Mouse (Mus musculus) kidney, adult 18-20 months (tissue): ENCODE results near the gene Vwa7.

ENCODE experiments used
- DNase-seq: peaks from one replicate; pipeline ENCODE4 v3.0.0; 2021

Gene Vwa7

DNA sequence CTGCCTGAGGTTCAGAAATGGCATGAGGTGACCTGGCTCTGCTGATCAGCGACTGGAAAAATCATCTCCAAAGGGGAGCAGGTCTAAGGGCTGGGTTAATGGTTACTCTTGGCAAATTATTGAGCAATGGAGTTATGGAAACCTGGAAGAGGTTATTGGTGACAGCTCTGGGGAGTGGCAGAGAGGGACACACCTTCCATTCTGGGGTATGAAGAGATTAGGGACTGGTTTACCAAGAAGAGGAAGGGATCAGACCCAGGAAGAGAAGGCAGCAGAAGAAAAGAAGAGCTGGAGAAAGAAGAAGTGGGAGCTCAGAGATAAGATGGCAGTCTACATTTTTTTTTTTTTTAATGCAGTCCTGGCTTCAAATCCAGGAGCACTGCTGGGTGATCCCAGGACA is 31.3 kb downstream of the Vwa7 start:
- DNase-seq, result peak; percentile 55

DNA sequence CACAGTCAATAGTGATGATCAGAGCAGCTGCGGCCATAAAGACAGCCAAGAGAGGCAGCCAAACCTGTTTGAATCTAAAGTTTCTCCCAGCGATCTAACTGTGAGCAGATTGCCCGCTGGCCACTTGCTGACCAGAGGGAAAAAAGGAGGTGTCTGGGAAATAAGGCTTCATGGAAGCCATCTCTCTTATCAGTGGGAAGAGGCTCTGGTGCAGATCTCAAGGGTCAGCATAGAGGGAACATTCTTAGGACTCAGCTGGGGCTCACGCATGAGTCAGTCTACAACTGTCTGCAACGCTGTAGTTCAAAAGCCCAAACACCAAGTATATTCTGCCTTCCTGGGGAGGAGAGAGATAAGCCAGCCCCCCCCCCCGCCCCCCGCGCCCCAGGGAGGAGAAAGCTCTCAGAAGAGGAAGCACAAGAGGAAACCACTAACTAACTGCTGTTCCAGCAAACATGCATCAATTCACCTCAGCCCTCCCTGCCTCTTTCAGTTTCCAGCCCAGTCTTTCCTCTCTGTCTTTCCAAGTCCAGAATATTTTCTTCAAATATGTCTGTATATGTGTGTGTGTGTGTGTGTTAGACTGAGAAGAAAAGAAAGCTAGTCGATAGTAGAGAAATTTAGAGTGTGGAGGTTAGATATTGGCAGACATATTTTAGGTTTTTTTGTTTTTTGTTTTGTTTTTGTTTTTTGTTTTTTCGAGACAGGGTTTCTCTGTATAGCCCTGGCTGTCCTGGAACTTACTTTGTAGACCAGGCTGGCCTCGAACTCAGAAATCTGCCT is 32.0 kb downstream of the Vwa7 start:
- DNase-seq, result peak; percentile 43

DNA sequence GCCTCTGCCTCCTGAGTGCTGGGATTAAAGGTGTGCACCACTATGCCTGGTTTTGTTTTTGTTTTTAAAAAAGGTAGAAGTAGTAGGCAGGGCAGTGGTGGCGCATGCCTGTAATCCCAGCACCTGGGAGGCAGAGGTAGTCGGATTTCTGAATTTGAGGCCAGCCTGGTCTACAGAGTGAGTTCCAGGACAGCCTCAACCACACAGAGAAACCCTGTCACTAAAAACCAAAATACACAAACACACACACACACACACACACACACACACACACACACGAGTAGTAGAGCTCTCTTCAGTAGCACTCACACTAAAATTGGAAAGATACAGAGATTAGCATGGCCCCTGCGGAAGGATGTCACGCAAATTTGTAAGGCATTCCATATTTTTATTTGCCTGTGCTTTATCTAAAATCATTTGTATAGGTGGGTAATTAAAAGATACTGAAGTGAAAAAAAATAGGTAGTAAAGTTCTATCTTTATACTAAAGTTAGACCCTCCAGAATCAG is 32.6 kb downstream of the Vwa7 start:
- no peak for DNase-seq

DNA sequence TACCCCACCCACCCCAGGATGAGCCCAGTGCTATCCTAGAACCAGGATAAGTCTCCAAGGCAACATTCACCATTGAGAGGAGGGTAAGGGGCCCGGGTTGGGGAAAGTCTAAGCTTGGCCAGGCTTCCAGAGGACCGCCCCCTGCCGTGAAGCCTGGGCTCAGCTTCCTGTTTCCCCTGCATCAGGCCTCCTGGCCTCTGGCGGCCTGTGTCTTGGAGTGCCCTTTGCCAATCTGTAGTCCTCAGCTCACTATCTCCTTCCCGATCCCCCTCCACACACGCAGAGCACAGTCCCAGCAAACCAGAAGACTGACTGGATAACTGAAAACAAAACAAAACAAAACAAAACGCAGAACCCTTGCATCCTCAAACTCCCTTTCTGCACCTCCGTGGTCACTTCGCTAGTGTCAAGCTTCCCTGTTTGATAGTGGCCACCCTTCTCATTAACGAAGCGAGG is 33.2 kb downstream of the Vwa7 start, which contains the start of gene Clic1:
TSS of gene Clic1 (plus strand) at position 406 of the 456 bp plus-strand sequence.
- DNase-seq, result peak; percentile 43

DNA sequence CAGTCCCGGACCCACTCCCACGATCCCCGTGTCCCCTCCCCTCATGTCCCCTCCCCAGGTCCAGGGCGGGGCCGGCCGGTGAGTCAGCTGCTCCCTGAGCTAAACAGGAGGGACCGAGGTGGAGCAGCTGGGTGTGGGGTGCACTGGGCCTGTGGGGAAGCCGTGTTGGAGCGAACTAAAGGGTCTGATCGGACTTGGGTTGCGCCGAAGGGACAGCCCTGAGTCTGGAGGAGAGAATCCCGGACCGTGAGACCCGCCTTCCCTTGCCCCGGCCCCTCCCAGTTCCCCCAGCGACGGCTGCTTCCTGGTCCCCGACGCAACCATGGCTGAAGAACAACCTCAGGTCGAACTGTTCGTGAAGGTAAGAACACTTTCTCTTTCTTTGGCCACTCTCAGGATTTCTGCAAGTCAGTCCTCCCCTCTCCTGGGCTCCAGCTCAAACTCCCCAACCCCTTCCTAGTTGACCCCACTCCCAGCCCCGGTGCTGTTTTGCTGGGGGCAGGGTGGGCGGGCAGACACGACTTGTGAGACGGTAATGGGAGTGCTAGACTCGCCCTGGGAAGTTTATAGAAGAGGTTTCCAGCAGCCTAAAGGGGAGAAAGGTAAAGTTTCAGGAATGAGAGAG is 33.9 kb downstream of the Vwa7 start:
- DNase-seq, result peak; percentile 81

DNA sequence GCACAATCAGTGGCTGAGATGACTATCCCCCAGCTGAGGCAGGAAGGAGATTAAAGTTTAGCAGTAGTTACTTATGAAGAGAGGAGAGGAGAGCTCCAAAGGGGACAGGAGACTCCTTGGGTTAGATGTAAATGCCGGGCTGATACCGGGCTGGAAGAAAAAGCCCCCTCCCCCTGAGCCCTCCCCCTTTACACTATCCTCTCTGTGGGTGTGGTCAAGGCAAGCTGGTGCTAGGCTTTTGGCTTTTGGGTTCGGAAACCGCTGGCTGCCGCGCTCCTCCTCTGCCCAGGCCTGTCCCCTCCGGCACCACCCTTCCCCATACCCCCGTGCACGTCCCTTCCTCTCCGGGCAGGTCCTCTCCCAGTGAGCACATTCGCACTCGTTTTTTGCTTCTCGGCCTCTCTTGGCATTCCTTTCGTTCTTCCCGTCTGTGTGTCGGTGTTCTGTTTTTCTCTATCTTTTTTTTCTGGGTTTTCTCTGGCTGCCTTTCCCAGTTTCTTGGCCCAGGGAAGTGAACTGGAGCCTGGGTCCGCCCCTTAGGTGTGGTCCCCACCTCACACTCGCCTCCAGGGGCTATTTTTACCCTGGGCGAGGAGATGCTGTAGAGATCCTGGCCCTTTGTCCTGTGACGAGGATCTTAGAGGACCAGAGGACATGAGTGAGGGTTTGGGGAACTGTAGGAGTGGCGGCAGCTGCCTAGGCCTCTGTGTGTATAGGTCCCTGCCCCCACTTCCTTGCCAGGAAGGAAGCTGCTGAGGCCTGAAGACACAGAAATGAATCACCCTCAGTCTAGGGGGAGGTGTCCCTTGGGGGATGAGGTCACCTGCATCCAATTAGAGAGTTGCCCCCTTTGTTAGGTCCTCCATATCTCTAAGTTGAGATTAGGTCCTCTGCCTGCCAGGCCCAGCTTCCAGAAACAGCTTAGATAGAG is 35.0 kb downstream of the Vwa7 start:
- DNase-seq, result peak; percentile 69

DNA sequence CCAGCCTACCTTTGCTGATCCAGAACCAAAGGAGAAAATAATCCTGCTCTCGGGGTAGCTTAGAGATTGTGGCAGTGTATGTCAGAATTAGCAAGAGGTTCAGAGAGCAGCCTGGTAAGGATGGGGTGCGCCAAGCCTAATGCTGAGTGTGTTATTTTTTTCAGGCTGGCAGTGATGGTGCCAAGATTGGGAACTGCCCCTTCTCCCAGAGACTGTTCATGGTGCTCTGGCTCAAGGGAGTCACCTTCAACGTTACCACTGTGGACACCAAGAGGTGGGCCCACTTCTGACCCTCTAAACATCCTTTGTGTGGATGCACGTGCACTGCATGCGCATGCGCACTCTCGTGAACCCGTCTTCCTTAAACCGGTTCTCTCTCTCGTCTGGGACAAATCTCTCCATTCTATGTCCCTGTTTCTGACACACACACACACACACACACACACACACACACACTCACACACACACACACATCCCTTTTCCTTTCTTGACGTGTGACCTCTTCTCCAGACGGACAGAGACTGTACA is 36.0 kb downstream of the Vwa7 start:
- DNase-seq, result no peak

DNA sequence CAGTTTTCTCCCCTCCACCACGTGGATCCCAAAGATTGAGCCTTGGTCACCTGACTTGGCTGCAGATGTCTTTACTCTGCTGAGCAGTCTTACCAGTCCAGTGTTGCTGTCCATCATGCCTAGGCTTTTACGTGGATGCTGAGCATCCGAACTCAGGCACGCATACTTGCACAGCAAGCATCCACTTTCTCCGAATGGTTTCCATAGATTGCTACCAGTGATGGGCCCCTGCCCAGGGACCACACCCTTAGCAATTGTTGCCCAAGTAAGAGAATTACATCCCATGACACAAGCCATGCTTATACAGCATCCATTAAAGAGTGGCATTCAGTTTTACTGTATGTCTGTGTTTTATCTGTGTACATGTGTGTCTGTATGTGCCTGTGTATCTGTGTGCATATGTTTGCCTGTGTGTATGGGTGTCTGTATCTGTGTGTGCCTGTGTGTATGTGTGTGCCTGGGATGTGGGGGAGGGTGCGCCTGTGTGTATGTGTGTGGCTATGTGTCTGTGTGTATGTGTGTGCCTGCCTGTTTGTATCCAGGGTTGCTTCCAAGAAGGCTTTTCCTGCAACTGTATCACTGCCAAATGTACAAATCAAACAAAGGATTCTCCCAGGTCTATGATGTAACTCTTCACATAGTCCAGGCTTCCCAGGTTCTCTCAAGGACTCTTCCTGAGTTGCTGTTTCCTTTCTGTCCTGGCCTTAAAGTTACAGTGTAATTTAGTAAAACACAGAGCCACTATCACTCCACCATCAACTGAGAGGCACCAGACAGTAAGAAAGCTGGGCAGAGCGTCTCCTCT is 39.5 kb downstream of the Vwa7 start:
- no peak for DNase-seq

DNA sequence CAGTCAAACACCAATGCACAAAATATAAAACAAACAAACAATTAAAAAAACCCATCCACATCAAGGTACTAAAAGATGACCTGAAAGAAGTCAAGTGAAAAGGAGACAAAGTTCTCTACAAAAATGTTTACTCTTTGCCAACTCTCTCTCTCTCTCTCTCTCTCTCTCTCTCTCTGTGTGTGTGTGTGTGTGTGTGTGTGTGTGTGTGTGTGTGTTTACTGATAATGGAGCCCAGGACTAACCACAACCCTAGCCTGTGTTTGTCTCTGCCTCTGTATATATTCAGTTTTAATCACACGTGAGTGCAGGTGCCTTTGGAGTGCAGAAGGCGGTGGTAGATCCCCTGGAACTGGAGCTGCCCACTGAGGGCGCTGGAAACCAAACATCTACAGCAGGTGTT is 40.7 kb downstream of the Vwa7 start:
- DNase-seq, result no peak

DNA sequence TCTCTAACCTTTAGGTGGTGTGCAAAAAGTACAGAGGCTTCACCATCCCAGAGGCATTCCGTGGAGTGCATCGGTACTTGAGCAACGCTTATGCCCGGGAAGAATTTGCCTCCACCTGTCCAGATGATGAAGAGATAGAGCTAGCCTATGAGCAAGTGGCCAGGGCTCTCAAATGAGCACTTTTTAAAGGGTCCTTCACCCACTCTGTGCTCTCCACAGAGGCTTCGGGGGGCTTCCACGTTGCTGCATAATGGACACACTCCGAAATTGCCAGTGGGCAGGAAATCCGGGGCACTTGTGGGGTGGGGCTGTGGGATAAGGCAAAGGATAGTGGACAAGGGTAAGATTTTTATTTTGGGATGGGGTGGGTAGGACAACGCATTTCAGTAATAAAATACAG is 41.9 kb downstream of the Vwa7 start:
- DNase-seq, result no peak

DNA sequence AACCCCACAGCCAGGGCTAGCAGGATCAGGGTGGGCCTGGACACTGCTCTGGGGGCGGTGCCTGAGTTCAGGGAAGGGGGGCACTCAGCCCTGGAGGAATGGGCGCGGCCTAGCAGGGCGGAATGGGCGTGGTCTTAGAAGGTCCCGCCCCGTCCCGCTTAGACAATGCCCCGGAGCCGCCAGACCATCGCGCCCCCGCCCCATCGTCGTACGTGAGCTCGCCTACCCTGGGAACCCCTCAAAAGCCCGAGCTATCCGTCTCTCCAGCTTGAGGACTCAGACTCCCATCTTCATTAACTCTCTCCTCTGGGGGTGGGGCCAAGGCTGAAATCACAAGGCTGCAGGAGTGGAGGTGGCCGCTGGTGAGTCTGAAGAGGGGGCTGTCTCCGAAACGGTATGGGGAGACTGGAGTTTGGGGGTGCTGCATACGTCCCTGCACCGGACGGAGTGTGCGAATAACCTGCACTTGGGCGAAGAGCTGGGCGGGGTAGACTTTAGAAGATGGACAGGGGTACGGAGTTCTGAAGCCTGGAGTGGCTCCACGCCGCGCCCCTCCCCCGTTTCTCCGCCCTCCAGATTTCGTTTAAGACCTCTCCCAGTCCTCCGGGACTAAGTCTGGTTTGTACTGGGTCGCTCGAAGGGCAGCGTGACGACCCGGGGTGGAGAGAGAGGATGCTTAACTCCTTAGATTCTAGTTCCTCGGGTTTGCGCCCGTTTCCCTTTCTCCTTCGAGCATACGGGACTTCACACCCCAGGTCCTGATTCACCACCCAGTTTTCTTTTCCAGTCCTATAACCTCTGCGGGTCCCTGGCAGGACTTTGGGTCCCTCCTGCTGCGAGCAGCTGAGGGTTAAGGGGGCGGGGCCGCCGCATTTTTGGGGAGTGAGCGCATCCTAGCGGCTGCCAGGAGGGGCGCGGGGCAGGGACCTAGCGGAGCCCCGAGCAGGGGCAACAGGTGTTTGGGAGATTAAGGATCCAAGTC is 42.8 kb downstream of the Vwa7 start, which contains the start of gene Ddah2:
TSS of gene Ddah2 (plus strand) at position 125 of the 982 bp plus-strand sequence.
- DNase-seq, result peak; percentile 89

DNA sequence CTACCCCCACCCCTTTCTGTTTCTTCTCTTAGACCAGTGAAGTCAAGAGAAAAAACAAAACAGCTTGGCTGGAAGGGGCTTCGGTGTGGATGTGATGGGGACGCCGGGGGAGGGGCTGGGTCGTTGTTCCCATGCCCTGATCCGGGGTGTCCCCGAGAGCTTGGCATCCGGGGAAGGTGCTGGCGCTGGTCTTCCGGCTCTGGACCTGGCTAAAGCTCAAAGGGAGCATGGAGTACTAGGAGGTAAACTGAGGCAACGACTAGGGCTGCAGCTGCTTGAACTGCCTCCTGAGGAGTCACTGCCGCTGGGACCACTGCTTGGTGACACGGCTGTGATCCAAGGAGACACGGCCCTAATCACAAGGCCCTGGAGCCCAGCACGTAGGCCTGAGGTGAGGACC is 43.7 kb downstream of the Vwa7 start:
- DNase-seq, result no peak

DNA sequence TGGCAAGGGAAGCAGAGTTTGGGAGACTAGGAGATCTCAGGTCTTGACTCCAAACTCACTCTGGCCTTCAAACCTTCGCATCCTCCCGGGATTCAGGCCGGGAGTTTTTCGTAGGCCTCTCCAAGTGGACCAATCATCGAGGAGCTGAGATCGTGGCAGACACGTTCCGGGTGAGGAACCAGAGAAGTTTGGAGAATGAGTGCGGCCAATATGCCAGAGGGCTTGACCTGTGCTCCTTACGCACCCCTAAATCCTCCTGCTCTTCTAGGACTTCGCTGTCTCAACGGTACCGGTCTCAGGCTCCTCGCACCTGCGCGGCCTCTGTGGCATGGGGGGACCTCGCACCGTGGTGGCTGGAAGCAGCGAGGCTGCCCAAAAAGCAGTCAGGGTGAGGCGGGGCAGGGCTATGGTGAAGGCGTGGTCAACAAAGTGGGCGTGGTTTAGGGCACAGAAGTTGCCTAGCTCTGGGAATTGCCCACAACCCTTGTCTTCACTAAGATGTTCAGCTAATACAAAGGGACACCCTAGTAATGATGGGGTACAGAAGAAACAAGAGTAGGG is 44.4 kb downstream of the Vwa7 start:
- peak; percentile 23 for DNase-seq

DNA sequence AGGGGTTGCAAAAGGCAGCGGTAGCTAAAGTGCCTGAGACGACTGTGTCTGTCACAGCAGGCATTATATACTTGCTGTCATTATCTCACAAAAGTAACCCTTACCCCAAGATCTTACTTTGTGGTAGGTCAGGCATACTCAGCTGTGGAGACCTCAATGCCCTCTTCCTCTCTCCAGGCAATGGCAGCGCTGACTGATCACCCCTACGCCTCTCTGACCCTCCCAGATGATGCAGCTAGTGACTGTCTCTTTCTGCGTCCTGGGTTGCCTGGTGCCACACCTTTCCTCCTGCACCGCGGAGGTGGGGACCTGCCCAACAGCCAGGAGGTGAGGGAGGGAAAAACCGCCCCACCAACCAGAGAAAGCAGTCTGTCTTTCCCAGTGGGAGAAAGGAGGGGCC is 44.9 kb downstream of the Vwa7 start:
- no peak for DNase-seq

DNA sequence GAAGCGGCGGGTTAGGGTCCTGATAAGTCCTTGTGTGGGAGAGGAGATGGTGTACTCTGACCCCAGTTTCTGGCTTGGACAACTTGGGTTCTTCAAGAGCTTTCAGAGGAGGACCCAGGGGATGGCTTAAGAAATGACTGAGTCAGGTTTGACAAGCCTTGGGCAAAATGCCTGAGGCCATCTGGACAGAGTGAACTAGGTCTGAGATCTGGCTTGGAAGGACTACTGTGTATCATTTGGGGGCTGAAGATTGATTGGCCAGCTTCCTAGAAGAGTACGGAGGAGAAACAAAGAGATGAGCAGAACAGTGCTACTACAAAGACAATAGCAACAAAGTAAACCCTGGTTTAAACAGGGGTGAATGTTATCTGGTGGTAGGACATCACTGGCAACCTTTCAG is 47.1 kb downstream of the Vwa7 start:
- DNase-seq, result no peak

DNA sequence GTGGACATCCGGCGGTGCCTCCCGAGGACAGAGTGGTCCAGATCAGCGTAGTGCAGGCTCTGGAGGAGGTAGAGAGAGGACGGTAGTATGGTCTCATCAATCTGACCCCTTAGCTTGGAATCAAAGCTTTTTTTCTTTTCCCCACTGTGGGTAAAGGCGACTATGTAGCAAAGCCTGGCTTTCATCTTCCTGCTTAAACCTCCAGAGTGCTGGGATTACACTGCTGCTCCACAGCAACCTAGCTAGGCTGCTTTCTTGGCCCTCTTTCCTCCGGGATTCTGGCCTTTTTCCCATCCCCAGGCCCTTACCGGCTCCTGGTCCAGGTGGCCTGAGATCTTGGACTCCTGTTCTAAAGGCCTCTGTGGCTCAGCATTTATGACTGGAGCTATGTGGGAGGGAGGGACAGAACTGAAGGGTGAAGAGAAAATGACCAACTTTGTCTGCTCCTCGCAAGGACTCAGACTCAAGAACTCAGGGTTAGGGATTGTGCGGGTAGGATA is 48.0 kb downstream of the Vwa7 start:
- no peak for DNase-seq

DNA sequence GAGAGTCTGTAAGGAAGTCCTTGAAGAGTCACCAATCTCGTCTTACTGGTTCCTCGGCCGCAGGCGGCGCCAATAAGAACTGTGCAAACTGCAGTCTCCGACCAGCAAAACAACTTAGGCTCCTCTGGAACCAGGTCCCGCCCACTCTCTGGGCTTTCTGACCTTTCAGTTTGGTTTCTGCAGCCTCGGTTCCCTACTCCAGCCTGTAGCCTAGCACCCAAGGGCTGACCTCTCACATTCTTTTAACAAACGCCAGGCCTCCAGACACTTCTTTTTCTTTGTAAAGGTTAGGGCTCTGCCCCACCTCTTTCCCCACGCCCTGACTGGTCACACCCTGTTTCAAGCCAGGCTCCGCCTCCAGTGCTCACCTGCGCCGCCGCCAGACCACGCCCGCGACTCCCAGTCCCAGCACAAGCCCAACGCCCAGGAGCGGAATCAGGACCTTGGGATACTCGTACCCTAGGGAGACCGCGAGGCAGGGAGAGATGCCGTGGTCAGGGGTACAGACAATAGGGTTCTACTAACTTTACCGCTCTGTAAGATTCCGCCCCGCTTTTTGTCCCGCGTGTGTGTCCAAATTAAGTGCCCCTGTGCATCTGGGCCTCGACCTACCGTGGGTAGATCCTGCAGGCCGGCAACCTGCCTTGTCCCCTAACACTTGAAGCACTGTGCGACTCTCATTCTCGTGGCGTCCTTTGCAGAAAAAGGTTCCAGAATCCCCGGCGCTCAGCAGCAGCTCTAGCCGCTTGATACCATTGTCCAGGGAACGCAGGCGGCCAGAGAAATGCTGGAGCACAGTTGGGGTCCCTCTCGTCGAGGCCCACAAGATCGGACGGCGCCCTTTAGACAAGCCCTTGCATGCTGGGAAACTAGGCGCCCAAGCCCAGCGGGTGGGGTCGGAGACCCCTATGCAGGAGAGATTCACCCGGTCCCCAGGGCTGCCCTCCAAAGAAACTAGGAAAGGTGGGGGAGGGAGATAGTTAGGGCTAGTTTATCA is 48.9 kb downstream of the Vwa7 start, which contains the start of gene Ly6g6c:
TSS of gene Ly6g6c (plus strand) at position 438 of the 997 bp plus-strand sequence.
- DNase-seq, result peak; percentile 82

DNA sequence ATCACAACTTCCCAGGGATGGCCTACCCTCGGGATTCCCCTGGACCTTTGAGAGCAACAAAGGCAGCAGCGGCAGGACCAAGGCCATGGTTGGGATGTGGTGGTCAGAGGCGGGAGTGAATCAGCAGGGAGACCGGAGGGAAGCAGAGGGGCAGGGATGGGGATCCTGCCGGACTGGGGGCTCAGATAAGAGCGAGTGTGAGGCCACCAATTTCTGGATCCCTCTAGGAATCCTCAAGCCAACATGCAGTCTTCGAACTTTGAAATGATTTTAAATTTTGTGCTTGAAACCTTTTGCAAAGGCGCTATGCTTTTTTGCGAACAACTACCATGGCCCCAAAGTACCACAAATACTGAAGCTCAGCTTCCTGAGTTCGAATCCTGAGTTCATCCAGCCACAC is 49.7 kb downstream of the Vwa7 start, which contains the start of gene Mpig6b:
TSS of gene Mpig6b (minus strand) at position 101 of the 400 bp plus-strand sequence.
- DNase-seq, result no peak
